Mouse (Mus musculus) stomach, postnatal 0 days (tissue): ENCODE measurements around the gene Tle1. TPM values are rescaled to one million over a fixed set of nuclear protein-coding genes. Genes with fewer than 3 reads are reported as not detected.

ENCODE experiments used
- ATAC-seq: fragments of 200-750 bp; cut with Nextera tagmentation; 2 replicates; pipeline ENCODE4 v1.8.0; 2017; ENCODE audit not compliant: low FRiP score, low TSS enrichment
- DNase-seq: peaks from one replicate; pipeline ENCODE4 v3.0.0-alpha.2; 2016; ENCODE audit warnings: low spot score
- H3K27ac ChIP-seq: fragments of 300-500 bp; sonication (generic); replicated peaks from 2 replicates; pipeline ENCODE4 v1.5.1; 2014; ENCODE audit warnings: mild to moderate bottlenecking, control low read depth
- H3K27me3 ChIP-seq: fragments of 300-500 bp; sonication (generic); 2 replicates; pipeline ENCODE4 v1.6.1; 2014; ENCODE audit warnings: low read length; ENCODE audit not compliant: control insufficient read depth, insufficient read depth
- H3K36me3 ChIP-seq: fragments of 300-500 bp; sonication (generic); 2 replicates; pipeline ENCODE4 v1.6.1; 2014; ENCODE audit warnings: low read length, mixed read lengths; ENCODE audit not compliant: control insufficient read depth, insufficient read depth
- H3K4me1 ChIP-seq: fragments of 300-500 bp; sonication (generic); replicated peaks from 2 replicates; pipeline ENCODE4 v1.6.1; 2014; ENCODE audit warnings: antibody characterized with exemption; ENCODE audit not compliant: control insufficient read depth, insufficient read depth
- H3K4me2 ChIP-seq: fragments of 300-500 bp; sonication (generic); replicated peaks from 2 replicates; pipeline ENCODE4 v1.6.1; 2014; ENCODE audit warnings: low read depth, mild to moderate bottlenecking, control low read depth, moderate library complexity
- H3K4me3 ChIP-seq: fragments of 300-500 bp; sonication (generic); 2 replicates; pipeline ENCODE4 v1.5.1; 2014; ENCODE audit warnings: low read depth, low read length, control low read depth
- H3K9ac ChIP-seq: fragments of 300-500 bp; sonication (generic); 2 replicates; pipeline ENCODE4 v1.6.1; 2014; ENCODE audit warnings: mild to moderate bottlenecking, low read length, control low read depth, mixed read lengths
- H3K9me3 ChIP-seq: fragments of 300-500 bp; sonication (generic); 2 replicates; pipeline ENCODE4 v1.6.1; 2016; ENCODE audit warnings: low read length; ENCODE audit not compliant: control insufficient read depth
- CTCF ChIP-seq: IDR thresholded peaks from 2 replicates; pipeline ENCODE4 v1.5.1; 2016; ENCODE audit warnings: antibody characterized with exemption, low read depth, mild to moderate bottlenecking, moderate library complexity
- EP300 ChIP-seq: optimal IDR thresholded peaks from 2 replicates; pipeline ENCODE3; 2016; ENCODE audit warnings: antibody characterized with exemption
- WGBS: fragments of 180-500 bp; shearing (Covaris S2); extraction: QIAGEN DNeasy Blood & Tissue Kit; methylation state at CpG from one replicate; pipeline ENCODE4 v1.1.7; 2014; 5-methylcytosine and 5-hydroxymethylcytosine counted together
- polyA plus RNA-seq: library from polyadenylated mRNA; unstranded; fragments of >200 nt; fragmentation: Nextera tagmentation; extraction: Ambion mirVana; gene quantifications from 2 replicates; pipeline ENCODE4 v1.2.1, GENCODE M21; 2015

Tle1 gene
- polyA plus RNA-seq, 1 experiment from 2014 or later, result 10.0 TPM

DNA sequence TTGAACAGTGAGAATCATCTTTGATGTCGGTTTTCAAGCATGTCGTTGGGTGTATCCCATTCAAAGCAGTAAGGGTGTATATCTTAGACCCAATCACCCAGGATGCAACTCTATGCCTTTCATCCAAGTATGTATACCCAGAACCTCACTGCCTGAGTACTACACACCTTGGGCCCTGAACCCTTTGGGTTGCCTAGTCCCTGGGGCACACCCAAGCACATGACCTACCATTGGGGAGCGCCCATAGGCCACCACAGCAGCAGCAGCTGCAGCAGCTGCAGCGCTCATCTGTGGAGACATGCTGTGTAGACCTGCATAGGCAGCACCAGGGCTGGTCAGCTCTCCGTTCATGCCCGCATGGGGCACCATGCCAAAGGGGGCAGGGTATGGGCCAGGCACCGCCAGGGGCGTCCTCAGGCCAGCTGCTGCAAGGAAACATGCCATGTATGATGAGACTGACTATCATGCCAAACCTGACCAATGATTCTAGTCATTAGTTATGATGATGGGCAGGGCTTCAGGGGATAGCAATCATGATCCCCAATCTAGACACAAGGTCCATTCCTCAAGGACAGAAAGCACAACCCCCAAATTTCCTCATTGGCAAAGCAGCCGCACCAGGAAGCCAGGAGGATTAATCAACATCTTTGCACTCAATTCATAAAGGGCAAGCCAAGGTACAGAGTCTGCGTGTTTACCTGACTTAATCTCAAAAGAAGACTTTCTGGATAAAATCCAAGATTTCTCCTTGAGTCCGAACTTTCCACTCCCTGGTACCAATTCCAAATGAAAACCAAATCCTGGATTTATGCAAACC is 62.2 kb downstream of the Tle1 start:
- no peak for TF ChIP-seq EP300
- no peak for TF ChIP-seq CTCF
- Histone ChIP-seq H3K27ac (no peak overlapping the region), H3K9ac (no peak overlapping the region), H3K27me3 (no peaks in the 10 kb centered on the region), H3K9me3 (no peaks in the 10 kb centered on the region), H3K36me3 (peaks cover 5% of the 10 kb centered on the region; the same call in 1 of the 2 replicates), H3K4me2 (no peak overlapping the region), H3K4me1 (no peaks in the 10 kb centered on the region), H3K4me3 (no peak overlapping the region)
- ATAC-seq (peak; percentile 81), DNase-seq (peak; percentile 60)
- 73% methylated on average over 11 of the region's 11 CpGs for WGBS

GRCm38 (mm10) chr4:72132646-72133045 is 68.1 kb downstream of the Tle1 start:
- no peak overlapping the region for H3K9ac ChIP-seq
- no peak overlapping the region for H3K4me2 ChIP-seq
- no peaks in the 10 kb centered on the region for H3K9me3 ChIP-seq
- H3K27me3 ChIP-seq, result no peaks in the 10 kb centered on the region
- TF ChIP-seq CTCF (no peak), EP300 (no peak)
- no peaks in the 10 kb centered on the region; the same call in 1 of the 2 replicates for H3K36me3 ChIP-seq
- ATAC-seq, result no peak
- H3K4me3 ChIP-seq, result no peak overlapping the region
- WGBS, result 56% methylated on average over 3 of the region's 3 CpGs
- no peak overlapping the region for H3K27ac ChIP-seq
- no peaks in the 10 kb centered on the region for H3K4me1 ChIP-seq
- no peak for DNase-seq

DNA sequence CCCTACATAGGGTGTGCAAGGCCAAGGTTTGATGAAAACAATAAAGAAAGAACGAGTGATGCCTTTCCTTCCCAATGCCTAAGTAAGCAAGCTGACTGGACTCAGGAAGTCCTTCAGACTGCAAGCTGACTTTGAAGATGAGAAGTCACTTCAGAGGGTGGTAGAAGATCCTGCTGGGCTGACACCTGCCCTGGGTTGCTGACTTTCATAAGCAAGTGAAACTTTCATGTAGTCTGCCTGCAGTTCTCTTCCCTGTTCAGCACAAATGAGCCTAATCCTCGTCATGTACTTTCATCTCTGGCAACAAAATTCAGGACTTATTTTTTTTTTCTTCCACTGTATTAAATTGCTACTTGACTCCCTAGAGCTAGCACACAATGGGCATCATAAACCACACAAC is 73.1 kb downstream of the Tle1 start:
- peaks cover 7% of the 10 kb centered on the region; the same call in 1 of the 2 replicates for H3K36me3 ChIP-seq
- no peak overlapping the region for H3K27ac ChIP-seq
- 82% methylated on average over 2 of the region's 2 CpGs for WGBS
- no peaks in the 10 kb centered on the region for H3K4me1 ChIP-seq
- ATAC-seq (no peak), DNase-seq (no peak)
- H3K4me3 ChIP-seq, result no peak overlapping the region
- H3K9me3 ChIP-seq, result no peaks in the 10 kb centered on the region
- no peak overlapping the region for H3K9ac ChIP-seq
- no peaks in the 10 kb centered on the region for H3K27me3 ChIP-seq
- no peak for TF ChIP-seq EP300
- no peak for TF ChIP-seq CTCF
- H3K4me2 ChIP-seq, result no peak overlapping the region

DNA sequence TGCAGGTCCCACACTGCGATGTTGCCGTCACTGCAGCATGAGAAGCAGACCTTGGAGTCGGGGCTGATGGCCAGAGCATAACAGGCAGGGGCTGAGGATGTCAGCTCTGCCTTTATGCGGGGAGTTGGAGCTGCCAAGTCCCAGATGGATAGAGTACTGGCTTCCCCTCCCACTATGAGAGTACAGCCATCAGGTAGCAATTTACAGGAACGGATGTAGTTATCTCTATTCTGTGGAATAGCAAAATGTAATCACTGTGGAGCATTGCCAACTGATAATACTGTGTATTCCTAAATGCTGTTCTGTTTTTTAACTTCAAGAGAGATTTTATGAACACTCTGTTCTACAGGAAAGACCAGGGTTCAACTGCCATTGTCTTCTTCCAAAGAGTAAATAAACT is 75.9 kb downstream of the Tle1 start:
- TF ChIP-seq EP300 (no peak), CTCF (no peak)
- Histone ChIP-seq H3K4me2 (no peak overlapping the region), H3K4me3 (no peak overlapping the region), H3K9ac (no peak overlapping the region), H3K27ac (no peak overlapping the region), H3K4me1 (no peaks in the 10 kb centered on the region), H3K27me3 (no peaks in the 10 kb centered on the region), H3K9me3 (no peaks in the 10 kb centered on the region), H3K36me3 (peaks cover 7% of the 10 kb centered on the region)
- ATAC-seq, result peak; percentile 54; the same call in 1 of the 2 replicates
- 75% methylated on average over 5 of the region's 5 CpGs for WGBS
- no peak for DNase-seq

DNA sequence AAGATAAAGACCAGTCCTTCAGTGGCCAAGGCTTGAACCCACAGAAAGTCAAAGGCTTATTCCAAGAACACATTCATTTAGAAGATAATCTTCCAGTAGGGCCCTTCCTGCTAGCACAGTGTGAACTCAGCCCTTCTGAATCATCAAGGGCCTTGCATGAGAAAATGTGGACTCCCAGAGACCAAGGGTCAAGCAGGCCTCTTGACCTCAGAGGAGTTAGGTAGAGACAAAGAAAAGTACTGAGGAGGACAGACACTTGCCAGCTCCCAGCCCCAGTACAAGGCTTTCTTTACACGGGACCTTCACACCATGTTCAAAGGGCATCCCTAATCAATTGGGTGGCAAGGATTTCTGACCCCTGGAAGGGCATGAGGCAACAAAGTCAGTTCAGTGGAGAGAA is 77.9 kb downstream of the Tle1 start:
- WGBS, result 39% methylated on average over 1 of the region's 1 CpGs
- DNase-seq, result no peak
- TF ChIP-seq CTCF (no peak), EP300 (no peak)
- H3K9ac ChIP-seq, result no peak overlapping the region
- peaks cover 9% of the 10 kb centered on the region for H3K36me3 ChIP-seq
- ATAC-seq, result no peak
- H3K27me3 ChIP-seq, result no peaks in the 10 kb centered on the region
- no peaks in the 10 kb centered on the region for H3K9me3 ChIP-seq
- H3K4me2 ChIP-seq, result no peak overlapping the region
- H3K27ac ChIP-seq, result no peak overlapping the region
- H3K4me1 ChIP-seq, result no peaks in the 10 kb centered on the region
- no peak overlapping the region for H3K4me3 ChIP-seq

- DNase-seq (no peak), ATAC-seq (no peak)
- Histone ChIP-seq H3K9ac (no peak overlapping the region), H3K4me1 (no peaks in the 10 kb centered on the region), H3K27ac (no peak overlapping the region), H3K36me3 (peaks cover 9% of the 10 kb centered on the region), H3K27me3 (no peaks in the 10 kb centered on the region), H3K9me3 (no peaks in the 10 kb centered on the region), H3K4me3 (no peak overlapping the region), H3K4me2 (no peak overlapping the region)
- no peak for TF ChIP-seq CTCF
- no peak for TF ChIP-seq EP300
- 39% methylated on average over 2 of the region's 2 CpGs for WGBS
Measured at GRCm38 (mm10) chr4:72122343-72122742, 78.4 kb downstream of the Tle1 start.
